Mouse (Mus musculus) c-Kit-positive CD71-positive TER-119-positive erythroid progenitor cells, embryonic 14.5 days (primary cell): Measurements from ENCODE around the gene Rtn2.

Experiments
- DNase-seq: peaks from one replicate; pipeline ENCODE4 v3.0.0-alpha.2; 2013; ENCODE audit warnings: low spot score

Rtn2 gene

DNA sequence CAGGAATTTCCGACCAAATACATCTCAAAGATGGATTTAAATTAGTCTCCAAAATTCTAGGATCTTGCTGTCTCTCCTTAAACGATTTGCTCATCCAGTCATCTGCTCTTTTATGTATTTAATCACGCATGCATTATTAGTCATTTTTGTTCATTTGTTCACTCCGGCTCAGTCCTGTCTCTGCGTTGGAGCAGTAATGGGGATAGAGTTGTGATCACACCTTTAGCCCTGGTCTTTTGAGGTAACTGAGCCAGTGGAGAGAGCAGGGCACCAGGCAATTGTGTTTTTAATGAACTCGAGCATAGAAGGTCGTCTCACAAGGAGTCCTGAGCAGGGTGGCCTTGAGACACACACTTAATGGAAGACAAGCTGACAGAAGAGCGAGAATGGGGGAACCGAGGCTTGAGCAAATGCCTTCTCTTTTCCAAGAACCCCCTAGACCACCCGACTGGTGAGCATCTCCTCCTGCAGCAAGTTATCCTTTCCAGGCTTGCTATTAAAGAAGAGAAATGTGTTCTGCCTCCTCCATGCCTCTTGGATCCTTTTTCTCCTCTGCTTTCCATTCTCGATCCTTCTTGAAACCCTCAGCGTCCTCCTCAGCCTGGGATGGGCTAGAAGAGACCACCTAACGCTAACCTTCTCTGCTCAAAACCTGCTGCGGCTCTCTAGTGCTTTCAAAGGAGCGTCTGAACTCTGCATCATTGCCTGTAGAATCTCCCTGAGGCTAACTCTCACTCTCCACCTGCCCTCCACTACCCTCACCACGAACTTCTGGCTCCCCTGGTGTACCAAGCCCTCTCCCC lies 19.2 kb downstream of the Rtn2 start:
- no peak for DNase-seq

DNA sequence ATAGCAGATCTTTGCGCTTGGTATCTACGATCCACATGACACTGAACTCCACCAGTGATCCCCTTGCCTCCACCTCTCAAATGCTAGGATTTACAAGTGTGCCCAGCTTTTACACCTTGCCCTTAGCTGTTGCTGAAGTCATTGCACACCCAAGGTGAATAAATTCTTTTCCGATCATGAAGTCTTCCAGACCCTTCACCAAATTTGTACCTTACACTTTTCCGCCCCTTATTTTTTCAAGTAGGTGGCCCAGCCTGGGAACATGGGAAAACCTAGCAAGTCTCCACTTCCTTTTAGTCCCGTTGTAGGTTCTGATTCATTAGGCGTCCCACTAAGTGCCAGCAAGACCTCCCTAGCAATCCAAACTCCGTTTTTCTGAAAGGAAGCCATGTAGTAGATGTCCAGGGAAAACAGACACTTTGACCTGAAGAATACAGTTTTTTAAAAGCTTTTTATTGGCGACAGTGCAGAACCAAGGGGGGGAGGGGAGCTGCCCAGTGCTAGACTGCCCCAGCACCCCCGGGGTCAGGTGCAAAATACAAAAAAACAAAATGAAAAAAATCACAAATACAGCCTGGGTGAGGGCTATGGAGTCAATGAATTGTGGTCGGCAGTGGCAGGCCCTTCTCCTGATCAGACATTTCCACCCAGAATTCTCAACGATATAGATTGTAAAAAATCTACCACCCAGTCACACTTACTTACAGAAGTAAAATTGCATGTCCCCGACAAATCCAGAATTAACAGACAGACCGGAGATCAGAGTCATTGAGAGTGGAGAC lies 20.0 kb downstream of the Rtn2 start:
- no peak for DNase-seq

DNA sequence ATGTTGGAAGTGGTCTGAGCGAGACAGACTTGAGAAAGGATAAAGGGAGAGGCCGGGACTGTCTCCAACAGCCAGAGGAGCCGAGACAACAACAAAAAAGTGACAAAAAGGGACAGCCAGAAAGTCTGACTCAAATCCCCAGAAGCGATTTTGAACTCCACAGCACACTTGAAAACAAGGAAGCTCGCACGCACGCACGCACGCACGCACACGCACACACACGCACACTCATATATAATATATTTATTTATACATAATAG lies 20.6 kb downstream of the Rtn2 start:
- no peak for DNase-seq

DNA sequence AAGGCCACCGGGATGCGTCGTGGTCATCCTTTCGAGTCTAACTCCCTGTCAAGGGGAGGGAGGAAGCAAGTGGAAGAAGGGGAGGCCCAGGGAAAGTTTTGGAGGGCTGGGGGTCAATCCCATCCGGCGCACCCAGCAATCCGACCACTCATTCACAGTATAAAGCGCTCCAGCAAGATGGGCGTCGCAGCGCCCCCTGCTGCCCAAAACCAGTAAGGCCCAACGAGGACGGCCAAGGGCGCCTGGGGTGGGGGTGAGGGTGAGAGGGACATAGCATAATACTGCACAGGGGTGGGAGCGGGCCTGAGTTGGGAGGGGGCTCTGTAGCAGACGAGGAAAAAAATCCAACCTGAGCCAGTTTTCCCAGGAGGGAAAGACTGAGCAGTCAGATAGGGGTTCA lies 21.3 kb downstream of the Rtn2 start:
- DNase-seq: no peak

DNA sequence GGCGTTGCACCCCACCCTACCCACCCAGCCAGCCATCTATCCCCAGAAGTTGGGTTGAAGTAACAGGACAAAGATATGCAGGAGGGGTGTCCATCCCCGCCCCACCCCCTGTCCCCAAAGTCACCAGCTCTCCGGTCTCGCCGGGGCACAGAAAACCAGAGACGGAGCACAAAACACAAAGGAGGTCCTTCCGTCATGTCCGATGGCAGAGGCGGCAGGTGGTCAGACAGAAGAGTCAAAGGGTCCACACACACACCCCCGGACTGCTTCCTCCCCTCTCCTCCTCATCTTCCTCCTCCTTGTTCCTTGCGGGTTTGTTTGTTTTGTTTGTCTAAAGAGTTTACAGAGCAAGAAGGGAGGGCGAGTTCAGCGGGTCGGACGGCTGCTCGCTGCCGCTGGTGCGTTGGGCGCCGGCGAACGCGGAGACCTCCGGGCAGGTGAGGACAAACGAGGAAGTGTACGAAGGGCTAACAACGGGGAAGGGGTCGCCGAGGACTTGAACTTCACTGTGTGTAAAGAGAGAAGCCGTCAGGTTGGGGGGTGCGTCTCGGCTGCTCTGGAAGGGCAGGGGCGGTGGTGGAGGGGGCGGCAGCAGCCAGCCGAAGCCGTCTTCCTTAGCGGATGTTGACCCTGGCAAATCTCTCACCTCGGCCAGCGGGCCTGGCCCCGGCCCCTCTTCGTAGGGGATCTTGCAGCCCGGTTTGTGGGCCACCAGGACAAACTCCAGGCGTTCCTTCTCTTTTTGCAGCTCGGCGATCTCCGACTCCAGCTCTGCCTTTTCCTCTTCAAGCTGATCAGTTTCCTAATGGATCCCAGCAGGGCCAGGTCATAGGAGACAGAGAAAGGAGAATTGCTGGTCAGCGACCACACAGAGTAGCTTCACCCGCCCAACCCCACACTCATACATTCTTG lies 22.3 kb downstream of the Rtn2 start:
- no peak for DNase-seq

DNA sequence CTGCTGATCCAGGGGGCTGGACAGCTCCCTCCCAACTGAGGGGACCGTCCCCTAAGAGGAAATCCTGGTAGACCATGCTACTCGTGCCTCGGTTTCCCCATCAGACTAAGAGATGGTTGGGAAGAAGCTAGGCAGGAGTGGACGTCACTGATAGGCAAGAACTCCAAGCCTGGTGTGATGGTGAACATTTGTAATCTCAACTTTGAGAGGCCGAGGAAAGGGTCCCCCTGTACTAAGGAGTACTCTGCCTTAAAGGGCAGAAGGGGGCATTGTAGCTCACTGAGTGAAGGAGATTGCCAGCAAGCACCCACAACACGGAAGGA lies 22.9 kb downstream of the Rtn2 start:
- DNase-seq: no peak

DNA sequence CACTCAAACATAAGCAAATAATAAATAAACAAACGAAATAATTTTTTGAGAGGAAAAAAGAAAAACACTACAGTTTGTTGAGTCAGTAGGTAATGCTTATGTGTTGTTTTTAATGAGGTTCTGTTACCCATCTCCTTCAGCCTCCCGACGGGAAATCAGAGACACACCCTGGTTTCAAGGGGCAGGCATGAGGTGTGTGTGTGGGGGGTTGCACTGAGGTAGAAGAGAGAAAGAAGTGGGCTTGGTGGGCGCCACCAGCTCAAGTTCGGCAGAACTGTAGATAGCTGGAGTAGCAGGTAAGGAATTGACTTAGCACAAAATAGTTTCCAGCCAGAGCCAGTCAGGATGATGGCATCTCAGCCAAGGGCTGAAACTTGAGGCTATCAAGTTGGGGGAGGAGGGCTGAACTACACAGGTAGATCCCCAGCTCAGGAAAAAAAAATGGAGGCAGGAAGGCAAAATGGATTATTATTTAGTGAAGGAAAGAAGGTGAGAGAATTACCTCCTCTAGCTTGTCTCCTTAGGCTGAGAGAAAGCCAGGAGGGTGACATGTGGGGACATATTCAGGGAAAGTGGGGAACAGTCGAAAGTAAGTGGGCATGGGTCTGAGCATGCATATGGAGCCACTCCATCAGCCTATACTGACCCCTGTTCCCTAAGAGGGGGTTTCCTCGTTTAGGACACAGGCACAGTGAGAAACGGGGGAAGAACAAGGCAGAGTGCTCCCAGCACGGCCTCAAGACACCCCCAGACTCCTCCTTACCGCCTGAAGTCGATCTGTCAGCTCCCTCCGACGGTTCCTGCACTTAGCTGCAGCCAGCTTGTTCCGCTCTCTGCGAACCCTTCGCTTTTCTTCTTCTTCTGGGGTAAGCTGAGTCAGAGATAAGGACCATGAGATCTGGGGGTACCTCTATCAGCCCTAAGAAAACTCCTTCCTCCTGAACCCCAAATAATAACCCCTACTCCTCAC lies 23.7 kb downstream of the Rtn2 start:
- no peak for DNase-seq

DNA sequence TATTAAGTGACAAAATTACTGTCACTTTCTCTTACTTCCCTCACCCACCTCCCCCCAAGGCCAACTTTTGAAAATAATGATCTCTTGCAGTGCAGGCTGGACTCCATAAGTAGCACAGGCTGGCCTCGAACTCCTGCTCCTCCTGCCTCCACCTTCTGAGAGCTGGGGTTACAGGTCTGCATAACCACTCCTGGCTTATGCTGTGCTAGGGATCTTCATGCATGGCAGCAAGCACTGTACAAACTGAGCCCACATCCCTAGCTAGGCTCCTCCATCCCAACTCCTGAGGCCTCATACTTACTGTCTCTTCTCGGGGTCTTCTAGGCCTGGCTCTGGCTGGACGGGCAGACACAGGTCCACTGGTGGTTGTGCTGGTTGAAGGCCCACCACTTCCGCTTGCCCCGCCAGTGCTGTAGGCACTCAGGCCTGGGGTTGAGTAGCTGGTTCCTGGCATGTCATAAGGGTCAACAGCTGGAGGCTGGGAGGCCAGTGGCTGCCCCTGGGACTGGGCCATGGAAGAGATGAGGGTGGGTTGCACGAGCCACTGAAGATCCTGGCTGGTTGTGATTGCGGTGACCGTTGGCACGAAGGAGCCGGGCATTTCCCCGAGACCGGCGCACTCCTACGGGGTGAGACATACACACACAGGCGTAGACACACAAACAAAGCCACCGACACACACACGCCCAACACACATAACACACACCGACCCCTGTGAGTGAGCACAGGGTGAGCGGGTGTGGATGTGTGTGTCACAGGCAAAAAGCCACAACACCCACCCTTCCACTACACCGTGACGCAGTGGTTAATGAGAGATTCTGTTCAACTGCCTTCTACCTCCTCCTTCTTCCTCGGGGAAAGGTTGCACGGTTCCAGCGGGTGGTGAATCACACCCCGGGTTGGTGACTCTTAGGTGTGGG lies 24.7 kb downstream of the Rtn2 start:
- no peak for DNase-seq

DNA sequence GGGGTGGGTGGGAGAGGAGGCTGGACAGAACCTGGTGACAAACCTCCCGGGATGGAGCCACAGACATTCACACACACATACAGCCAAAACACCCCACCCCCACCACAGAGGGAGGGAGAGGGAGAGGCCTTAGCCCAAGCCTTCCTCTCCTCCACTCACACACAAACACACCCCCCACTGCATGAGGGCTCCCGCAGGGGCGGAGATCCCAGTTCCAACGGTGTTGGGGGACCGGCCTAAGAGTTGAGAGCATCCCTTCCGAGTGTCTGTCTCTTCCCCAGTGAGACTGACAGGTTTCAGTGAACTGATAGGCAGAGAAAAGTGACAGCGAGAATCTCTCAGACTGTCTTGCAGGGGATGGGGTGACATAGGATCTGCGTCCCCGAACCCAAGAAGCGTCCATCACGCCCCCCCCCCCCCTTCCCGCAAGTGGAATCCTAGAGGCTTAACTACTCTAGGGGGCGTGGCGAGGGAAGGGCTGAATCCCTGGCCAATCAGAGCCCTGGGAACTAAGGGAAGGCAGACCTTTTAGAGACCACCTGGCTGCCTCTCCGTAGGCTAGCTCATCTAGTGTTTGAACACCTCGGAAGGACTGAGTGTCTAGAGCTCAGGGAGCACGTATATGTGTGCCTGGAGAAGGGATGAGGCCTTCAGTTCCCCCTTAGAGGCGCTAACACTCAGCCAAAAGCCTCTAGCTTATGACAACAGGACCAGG lies 25.5 kb downstream of the Rtn2 start:
- DNase-seq: no peak

DNA sequence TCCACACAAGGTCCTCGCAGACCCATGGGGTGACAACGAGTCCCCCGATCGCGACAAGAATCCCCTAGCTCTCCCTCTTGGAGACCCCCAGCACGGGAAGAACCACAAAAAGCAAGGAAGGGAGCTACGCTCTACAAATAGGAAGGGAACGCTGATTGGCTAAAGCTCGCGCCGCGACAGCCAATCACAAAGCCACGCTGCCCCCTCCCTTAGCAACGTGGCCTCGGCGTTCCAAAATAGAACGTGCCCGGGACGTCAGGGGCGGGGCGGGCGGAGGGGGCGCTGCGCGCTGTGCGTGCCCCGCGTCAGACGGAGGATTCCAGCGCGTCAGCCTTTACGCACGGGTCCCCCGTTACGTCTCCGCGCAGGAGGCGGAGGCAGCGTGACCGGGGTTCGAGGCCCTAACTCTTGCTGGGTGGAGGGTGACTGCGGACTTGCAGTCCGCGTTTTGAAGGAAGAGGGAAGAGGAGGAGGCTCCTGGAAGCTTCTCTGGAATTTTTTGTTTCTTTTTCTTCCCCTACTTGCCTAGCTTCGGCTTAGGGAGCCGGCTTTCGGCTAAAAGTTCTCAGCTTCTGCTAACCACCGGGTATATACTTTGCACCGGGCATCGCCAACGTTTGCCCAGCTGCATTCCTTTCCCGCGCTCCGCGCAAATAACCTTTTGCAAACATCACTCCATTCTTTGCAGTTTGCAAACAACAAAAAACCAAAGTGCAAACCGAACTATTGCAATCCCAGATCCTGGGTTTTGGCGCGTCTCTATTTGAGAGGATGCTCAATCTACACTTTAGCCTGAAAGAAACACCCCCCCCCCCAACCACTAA lies 26.2 kb downstream of the Rtn2 start:
- peak; percentile 88 for DNase-seq

DNA sequence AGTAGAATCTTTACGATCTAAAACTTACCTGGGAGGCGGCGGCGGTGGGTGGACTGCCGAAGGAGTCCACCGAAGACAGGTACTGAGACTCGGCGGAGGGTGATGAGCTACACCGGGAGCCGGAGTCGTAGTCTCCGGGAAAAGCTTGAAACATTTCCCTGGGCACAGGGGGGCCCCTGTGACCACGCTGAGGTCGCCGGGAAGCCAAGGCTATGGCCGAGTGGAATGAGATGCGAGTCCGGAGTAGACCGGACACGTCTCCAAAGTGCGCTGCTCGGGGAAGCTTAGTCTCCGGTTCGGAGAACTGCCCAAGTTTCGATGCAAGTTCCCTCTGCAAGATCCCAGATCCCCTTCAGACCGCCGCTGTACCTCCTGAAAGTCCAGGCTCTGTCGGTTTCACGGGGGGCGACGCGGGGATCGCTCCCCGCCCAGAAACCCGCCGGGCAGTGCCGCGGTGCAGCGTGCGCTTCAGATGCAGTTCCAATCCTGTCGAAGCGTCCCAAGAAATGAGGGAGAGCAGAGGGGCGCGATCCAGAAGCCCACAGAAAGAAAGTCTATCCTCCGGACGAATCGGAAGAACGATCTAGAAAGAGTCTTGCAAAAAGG lies 27.0 kb downstream of the Rtn2 start:
- no peak for DNase-seq

DNA sequence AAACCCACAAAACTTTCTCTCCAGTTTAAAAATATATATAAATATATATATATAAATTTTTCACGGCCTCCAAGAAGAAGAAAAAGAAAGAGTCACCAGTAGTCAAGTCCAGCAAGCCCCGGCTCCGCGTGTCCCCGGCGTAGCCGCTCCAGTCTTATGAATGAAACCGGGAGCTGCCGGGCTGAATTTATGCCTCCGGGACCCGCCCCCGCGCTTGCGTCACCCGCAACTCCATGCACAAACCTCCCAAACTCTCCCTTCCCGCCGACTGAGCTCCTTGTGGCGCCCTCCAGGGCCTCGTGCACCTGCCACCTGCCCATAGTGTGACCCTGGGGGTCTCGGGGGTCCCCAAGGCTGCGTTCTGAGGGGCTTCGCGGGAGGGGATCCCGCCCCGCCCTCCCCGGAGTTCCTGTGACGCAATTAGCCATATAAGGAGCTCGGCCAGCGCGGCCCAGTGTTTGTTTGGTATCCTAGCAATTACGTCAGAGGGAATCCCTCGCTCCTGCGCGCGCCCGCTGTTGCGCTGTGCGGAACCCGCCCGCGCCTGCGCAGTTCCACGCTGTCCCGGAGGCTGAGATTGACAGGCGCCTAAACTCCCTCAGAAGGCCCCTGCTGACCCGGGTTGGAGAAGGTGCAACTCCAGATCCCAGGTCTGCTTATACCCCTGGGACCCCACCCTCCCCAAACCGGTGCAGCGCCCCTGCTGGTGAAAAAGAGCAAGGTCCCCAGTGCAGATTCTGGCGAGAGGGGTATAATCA lies 27.6 kb downstream of the Rtn2 start, which contains the start of gene Fosb:
Gene Fosb (minus strand): TSS at position 168 of the 758 bp plus-strand sequence.
- peak; percentile 93 for DNase-seq

DNA sequence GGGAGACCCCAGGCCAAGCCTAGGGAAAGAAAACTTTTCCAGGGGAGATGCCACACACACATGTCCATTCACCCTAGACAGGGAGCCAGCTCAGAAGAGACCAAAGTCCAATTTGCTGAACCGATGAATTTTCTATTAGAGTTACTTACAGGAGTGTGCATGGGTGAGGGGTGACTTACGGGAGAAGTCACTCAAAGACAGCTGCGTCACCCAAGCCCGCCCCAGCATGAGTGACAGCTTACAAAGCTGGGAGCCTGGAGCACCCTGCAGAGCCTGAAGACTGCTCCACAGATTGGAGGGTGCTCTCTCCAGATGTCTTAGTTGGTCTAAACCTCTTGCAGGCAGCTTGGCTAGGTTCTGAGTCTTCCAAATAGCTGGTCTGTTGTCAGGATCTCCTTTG lies 29.6 kb downstream of the Rtn2 start:
- no peak for DNase-seq

DNA sequence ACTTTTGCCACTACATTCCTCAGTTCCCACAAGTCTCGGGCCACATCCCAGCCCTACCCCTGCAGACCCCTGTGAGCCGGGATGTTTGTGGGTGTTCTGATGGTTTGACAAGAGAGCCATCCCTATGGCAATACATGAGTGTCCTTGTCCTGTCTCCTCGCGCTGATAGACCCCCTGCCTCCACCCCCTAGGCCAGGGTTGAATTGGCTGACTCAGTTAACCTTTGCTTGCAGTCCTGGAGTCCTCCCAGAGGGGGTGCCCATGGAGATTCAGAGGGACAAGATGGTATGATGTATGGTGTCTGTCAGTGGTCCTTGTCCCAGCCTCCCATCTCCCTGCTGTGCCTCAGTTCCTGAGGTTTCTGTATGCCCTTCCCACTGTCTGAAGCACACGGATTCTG lies 31.6 kb downstream of the Rtn2 start:
- no peak for DNase-seq

DNA sequence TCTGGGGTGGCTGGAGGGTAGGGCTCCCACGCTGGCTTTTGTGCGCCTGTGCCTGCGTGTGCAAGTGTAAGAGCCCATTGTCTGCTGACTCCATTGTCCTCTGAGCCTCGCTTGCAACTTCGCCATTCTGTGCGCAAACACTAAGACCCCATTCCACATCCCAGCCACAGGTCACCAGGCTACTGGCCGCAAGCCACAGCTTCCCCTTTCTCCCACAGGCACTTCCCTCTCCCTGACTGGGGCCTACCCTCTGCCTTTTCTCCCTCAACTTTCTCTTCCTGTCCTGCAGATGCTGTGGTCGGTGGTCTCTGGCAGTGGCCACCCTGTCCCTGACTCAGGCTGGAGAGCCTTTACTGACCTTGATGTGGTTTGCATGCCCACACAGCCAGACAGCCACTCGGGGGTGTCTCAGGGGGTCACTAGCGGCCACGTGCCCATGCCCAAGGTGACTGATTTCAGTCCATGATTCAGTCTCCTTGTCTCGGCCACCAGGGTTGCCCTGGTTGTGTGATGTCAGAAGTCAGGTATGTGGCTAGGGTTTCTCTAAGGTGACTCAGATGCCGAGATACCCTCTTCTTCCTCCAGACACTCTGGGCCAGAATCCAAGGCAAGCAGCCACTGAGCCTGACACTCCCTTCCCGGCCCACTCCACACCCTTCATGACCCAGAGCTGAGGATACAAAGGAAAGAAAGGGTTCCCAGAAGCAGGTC lies 34.2 kb downstream of the Rtn2 start:
- DNase-seq: no peak

DNA sequence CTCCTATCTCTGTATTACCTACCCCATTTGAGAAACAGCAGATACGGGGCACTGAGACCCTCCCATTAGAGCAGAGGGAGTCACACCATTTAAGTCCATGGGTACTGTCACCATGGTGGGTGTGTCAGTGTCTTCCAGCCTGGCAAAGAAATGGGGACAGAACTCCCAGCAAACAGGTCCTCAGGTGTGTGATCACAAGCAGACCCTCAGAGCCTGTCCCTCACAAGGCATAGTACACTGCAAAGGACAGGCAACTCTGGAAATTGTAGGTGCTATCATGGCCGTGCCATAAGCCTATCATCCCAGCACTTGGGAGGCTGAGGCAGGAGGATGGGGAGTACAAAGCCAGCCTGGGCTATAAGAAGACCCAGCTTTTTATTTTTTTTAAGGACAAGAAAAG lies 35.8 kb downstream of the Rtn2 start:
- DNase-seq: no peak

DNA sequence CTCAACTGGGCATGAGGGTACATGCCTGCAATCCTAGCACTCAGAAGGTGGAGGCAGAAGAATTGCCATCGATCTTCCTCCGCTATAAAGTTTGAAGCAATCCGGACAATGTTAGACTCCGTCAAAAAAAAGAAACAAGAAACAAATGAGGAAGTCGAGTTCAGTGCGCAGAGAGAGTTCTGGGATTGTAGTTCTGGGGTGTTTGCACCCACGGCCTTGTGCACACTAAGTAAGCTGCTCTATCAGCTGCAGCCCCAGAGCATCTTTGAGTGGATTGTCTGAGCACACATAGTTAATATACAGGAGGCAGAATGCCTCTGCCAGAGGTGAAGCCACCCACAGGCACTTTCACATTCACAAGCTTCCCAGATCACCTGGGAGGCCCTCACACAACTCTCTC lies 36.3 kb downstream of the Rtn2 start:
- no peak for DNase-seq
